ENCODE assay signal across 27 mouse cellular contexts in genomic region chr8:84048171-84048570, GRCm38 (mm10). TPM values are rescaled to one million over a fixed set of nuclear protein-coding genes. Genes with fewer than 3 reads are reported as not detected.
A peak's percentile ranks its signal among the peaks of the same experiment; 100 is the strongest.
DNase-seq lines count a peak whose midpoint lies in the region; TF ChIP-seq lines count a peak whose summit lies in the region.
"Had no signal": no experiment of that assay in that cellular context is flagged by ENCODE, and none has a peak within 500 bp of the region (broad histone marks: within the 10 kb centered on the region; RNA-seq: fewer than 3 reads in every experiment).

No protein-coding gene starts in this region.

- no peak for TF ChIP-seq CTCF in C2C12 (IDR thresholded peaks at IDR 0.05; ENCODE audit: control insufficient read depth, insufficient read depth, insufficient read length)

- H3K79me3 ChIP-seq in C2C12 (ENCODE audit: low read depth): no peaks in the 10 kb centered on the region

- no peak overlapping the region for H3K4me3 ChIP-seq in C2C12 (ENCODE audit: insufficient read depth, poor library complexity, severe bottlenecking)
- H3K4me3 ChIP-seq: embryonic facial prominence, embryonic 13.5 days; embryonic facial prominence, embryonic 15.5 days; erythroblast, embryonic 14.5 days; forebrain, embryonic 10.5 days; forebrain, embryonic 12.5 days had no signal

- intact Hi-C loops in heart, postnatal 25 days (cut with DNase I): no loop called here

- H3K79me2 ChIP-seq in C2C12 (ENCODE audit: control insufficient read depth, insufficient read depth): no peaks in the 10 kb centered on the region

- DNase-seq in heart, adult 18-20 months: peak; percentile 12 to 56
- no peak for DNase-seq in heart, postnatal 25 days (ENCODE audit: low spot score)
- peak; percentile 46 for DNase-seq in NIH3T3 (ENCODE audit: low read depth)
- DNase-seq in urinary bladder, adult 2 months (ENCODE audit: low spot score): no peak
- DNase-seq: adrenal gland, adult 2 months; adrenal gland, postnatal 10 days; adrenal gland, postnatal 25 days; cerebellum, adult 11 months; cerebellum, adult 18-20 months; cerebellum, adult 8-10 months; cerebellum, adult 9-11 months; cerebellum, postnatal 14 days; cerebellum, postnatal 36 days; embryo, embryonic 11 days had no signal

- H3ac ChIP-seq in C2C12 (ENCODE audit: control insufficient read depth, insufficient read length, low read depth): no peak overlapping the region

- H3K36me3 ChIP-seq in C2C12 (ENCODE audit: control insufficient read depth, insufficient read depth): no peaks in the 10 kb centered on the region
- H3K36me3 ChIP-seq: embryonic facial prominence, embryonic 13.5 days; embryonic facial prominence, embryonic 15.5 days; forebrain, embryonic 10.5 days; forebrain, embryonic 12.5 days; G1E had no signal

- no peaks in the 10 kb centered on the region for H3K27me3 ChIP-seq in C2C12 (ENCODE audit: control insufficient read depth, insufficient read depth, insufficient read length)

TF ChIP-seq in C2C12, 6 proteins besides CTCF, POLR2A, EP300 and RAD21:
- TF ChIP-seq MAX (IDR thresholded peaks at IDR 0.05) (no peak), MYOD1 (IDR thresholded peaks at IDR 0.05; ENCODE audit: control insufficient read depth, insufficient read length, low read depth) (peak; percentile 1)

RNA-seq across cellular contexts. Expression of gene Rln3, which starts 3.4 kb away (rescaled TPM):
- total RNA-seq in heart, adult 18-20 months (2021): not detected
- not detected for total RNA-seq in heart, postnatal 25 days (2021)
- polyA plus RNA-seq in C2C12 (2012; fragmentation: generic; extraction: Trizol): not detected
- 0.21 and 0.30 TPM in 2 replicates for polyA plus RNA-seq in urinary bladder, adult 2 months (2012; rRNA removed)
- total RNA-seq: adrenal gland, adult 2 months; adrenal gland, postnatal 25 days; adrenal gland, postnatal 4 days; CH12.LX; common myeloid progenitor, adult 5-6 weeks; G1E had no signal
- polyA plus RNA-seq: embryonic facial prominence, embryonic 11.5 days; embryonic facial prominence, embryonic 13.5 days; embryonic facial prominence, embryonic 15.5 days; erythroblast, embryonic 14.5 days; forebrain, embryonic 10.5 days; forebrain, embryonic 12.5 days; forebrain, embryonic 14.5 days; forebrain, embryonic 16.5 days; G1E had no signal

RNA-seq across cellular contexts. Expression of gene Il27ra, which starts 5.8 kb away (rescaled TPM):
- total RNA-seq in heart, adult 18-20 months (2021): 1 to 10 TPM; 3.1 to 5.4 TPM
- total RNA-seq in heart, postnatal 25 days (2021): 1 to 10 TPM; 4.0 to 4.2 TPM
- polyA plus RNA-seq in C2C12 (2012; fragmentation: generic; extraction: Trizol): 0.49 TPM
- polyA plus RNA-seq in urinary bladder, adult 2 months (2012; rRNA removed): 2.0 and 2.1 TPM in 2 replicates
- total RNA-seq: G1E had no signal
- polyA plus RNA-seq: G1E had no signal

RNA-seq across cellular contexts. Expression of gene Gm10643, which starts 16.8 kb away (rescaled TPM):
- total RNA-seq in heart, adult 18-20 months (2021): 1 to 10 TPM; 4.2 to 5.0 TPM
- 1 to 10 TPM; 3.2 to 3.3 TPM for total RNA-seq in heart, postnatal 25 days (2021)
- 0.49 TPM for polyA plus RNA-seq in C2C12 (2012; fragmentation: generic; extraction: Trizol)
- 2.0 and 2.3 TPM in 2 replicates for polyA plus RNA-seq in urinary bladder, adult 2 months (2012; rRNA removed)
- polyA plus RNA-seq: erythroblast, embryonic 14.5 days had no signal

RNA-seq across cellular contexts. Expression of gene Rfx1, which starts 18.5 kb away (rescaled TPM):
- 1 to 10 TPM; 8.3 to 9.1 TPM for total RNA-seq in heart, adult 18-20 months (2021)
- total RNA-seq in heart, postnatal 25 days (2021): 1 to 10 TPM; 8.5 to 9.7 TPM
- 9.8 TPM for polyA plus RNA-seq in C2C12 (2012; fragmentation: generic; extraction: Trizol)
- polyA plus RNA-seq in urinary bladder, adult 2 months (2012; rRNA removed): 8.0 and 11.0 TPM in 2 replicates

RNA-seq across cellular contexts. Expression of gene Palm3, which starts 26.9 kb away (rescaled TPM):
- total RNA-seq in heart, adult 18-20 months (2021): under 1 TPM; 0.30 to 0.33 TPM
- under 1 TPM; 0.28 to 0.36 TPM for total RNA-seq in heart, postnatal 25 days (2021)
- 3.5 TPM for polyA plus RNA-seq in C2C12 (2012; fragmentation: generic; extraction: Trizol)
- 0.21 and 0.24 TPM in 2 replicates for polyA plus RNA-seq in urinary bladder, adult 2 months (2012; rRNA removed)
- total RNA-seq: common myeloid progenitor, adult 5-6 weeks; G1E had no signal
- polyA plus RNA-seq: erythroblast, embryonic 14.5 days had no signal

Comparison
In these comparisons a context has a peak if more than half of its experiments do, and no peak if none do; other contexts are left out.
1. DNase-seq: peak in heart, adult 18-20 months (2 of 2) and NIH3T3 (single experiment); none in heart, postnatal 25 days (single experiment) and urinary bladder, adult 2 months (single experiment).